Mouse (Mus musculus): ENCODE measurements at regions not wholly inside any gene's neighbourhood (a gene's known extent, or its start where the extent isn't known, plus 50 kb on each side); places are given as distances from the start of the nearest gene placed in this dataset.

GRCm38 (mm10) chr8:90574676-90575075 lies 226.5 kb upstream of the Tox3 start:
- no peaks in the 10 kb centered on the region for H3K9me3 ChIP-seq (ENCODE audit: control insufficient read depth, low read length)
- no peak overlapping the region for H3K9ac ChIP-seq (ENCODE audit: low read length)
- WGBS = 71% methylated on average over 3 of the region's 3 CpGs
- no peaks in the 10 kb centered on the region for H3K4me1 ChIP-seq (ENCODE audit: control insufficient read depth in 2 of 2, insufficient read depth in 2 of 2, low read length in 2 of 2)
- no peak for ATAC-seq (ENCODE audit: insufficient number of reproducible peaks, insufficient read depth, low FRiP score, low read depth)
- H3K4me3 ChIP-seq (ENCODE audit: control insufficient read depth in 1 of 2, insufficient read depth in 1 of 2, low read depth in 1 of 2, low read length in 2 of 2) = no peak overlapping the region
- H3K36me3 ChIP-seq (ENCODE audit: control insufficient read depth, insufficient read depth, low read length) = no peaks in the 10 kb centered on the region
- no peak overlapping the region for H3K27ac ChIP-seq (replicated peaks in 1 of 2; ENCODE audit: control insufficient read depth in 1 of 2, insufficient read depth in 1 of 2, low read depth in 2 of 2, low read length in 2 of 2)
- no peaks in the 10 kb centered on the region for H3K27me3 ChIP-seq (ENCODE audit: control insufficient read depth, insufficient read depth, low read length)
- H3K4me2 ChIP-seq (ENCODE audit: low read length) = no peak overlapping the region

- no peak overlapping the region for H3K27ac ChIP-seq (replicated peaks in 1 of 2; ENCODE audit: control insufficient read depth in 1 of 2, insufficient read depth in 1 of 2, low read depth in 2 of 2, low read length in 2 of 2)
- no peak overlapping the region for H3K4me2 ChIP-seq (ENCODE audit: low read length)
- H3K4me3 ChIP-seq (ENCODE audit: control insufficient read depth in 1 of 2, insufficient read depth in 1 of 2, low read depth in 1 of 2, low read length in 2 of 2) = no peak overlapping the region
- H3K9me3 ChIP-seq (ENCODE audit: control insufficient read depth, low read length) = no peaks in the 10 kb centered on the region
- H3K27me3 ChIP-seq (ENCODE audit: control insufficient read depth, insufficient read depth, low read length) = no peaks in the 10 kb centered on the region
- no peak for ATAC-seq (ENCODE audit: insufficient number of reproducible peaks, insufficient read depth, low FRiP score, low read depth)
- H3K4me1 ChIP-seq (ENCODE audit: control insufficient read depth in 2 of 2, insufficient read depth in 2 of 2, low read length in 2 of 2) = no peaks in the 10 kb centered on the region
- WGBS = 88% methylated on average over 7 of the region's 7 CpGs
- H3K9ac ChIP-seq (ENCODE audit: low read length) = no peak overlapping the region
- no peaks in the 10 kb centered on the region for H3K36me3 ChIP-seq (ENCODE audit: control insufficient read depth, insufficient read depth, low read length)
Measured at GRCm38 (mm10) chr8:90556079-90556427, 207.9 kb upstream of the Tox3 start.

- Histone ChIP-seq H3K27me3 (ENCODE audit: control insufficient read depth, insufficient read depth, low read length) (no peaks in the 10 kb centered on the region), H3K4me1 (ENCODE audit: control insufficient read depth in 2 of 2, insufficient read depth in 2 of 2, low read length in 2 of 2) (no peaks in the 10 kb centered on the region), H3K4me3 (ENCODE audit: control insufficient read depth in 1 of 2, insufficient read depth in 1 of 2, low read depth in 1 of 2, low read length in 2 of 2) (no peak overlapping the region), H3K9ac (ENCODE audit: low read length) (no peak overlapping the region), H3K9me3 (ENCODE audit: control insufficient read depth, low read length) (no peaks in the 10 kb centered on the region), H3K4me2 (ENCODE audit: low read length) (no peak overlapping the region), H3K27ac (replicated peaks in 1 of 2; ENCODE audit: control insufficient read depth in 1 of 2, insufficient read depth in 1 of 2, low read depth in 2 of 2, low read length in 2 of 2) (no peak overlapping the region), H3K36me3 (ENCODE audit: control insufficient read depth, insufficient read depth, low read length) (no peaks in the 10 kb centered on the region)
- 72% methylated on average over 14 of the region's 14 CpGs for WGBS
- ATAC-seq (ENCODE audit: insufficient number of reproducible peaks, insufficient read depth, low FRiP score, low read depth) = no peak
Measured at GRCm38 (mm10) chr8:90555415-90556078, 207.4 kb upstream of the Tox3 start.

GRCm38 (mm10) chr8:90547276-90547675 lies 199.1 kb upstream of the Tox3 start:
- ATAC-seq (ENCODE audit: insufficient number of reproducible peaks, insufficient read depth, low FRiP score, low read depth) = no peak
- 77% methylated on average over 3 of the region's 3 CpGs for WGBS
- H3K27me3 ChIP-seq (ENCODE audit: control insufficient read depth, insufficient read depth, low read length) = no peaks in the 10 kb centered on the region

GRCm38 (mm10) chr8:90542619-90543018 lies 194.5 kb upstream of the Tox3 start:
- Histone ChIP-seq H3K4me1 (ENCODE audit: control insufficient read depth in 2 of 2, insufficient read depth in 2 of 2, low read length in 2 of 2) (no peaks in the 10 kb centered on the region), H3K9me3 (ENCODE audit: control insufficient read depth, low read length) (no peaks in the 10 kb centered on the region), H3K27me3 (ENCODE audit: control insufficient read depth, insufficient read depth, low read length) (no peaks in the 10 kb centered on the region), H3K4me2 (ENCODE audit: low read length) (no peak overlapping the region), H3K9ac (ENCODE audit: low read length) (no peak overlapping the region), H3K4me3 (ENCODE audit: control insufficient read depth in 1 of 2, insufficient read depth in 1 of 2, low read depth in 1 of 2, low read length in 2 of 2) (no peak overlapping the region), H3K36me3 (ENCODE audit: control insufficient read depth, insufficient read depth, low read length) (no peaks in the 10 kb centered on the region), H3K27ac (replicated peaks in 1 of 2; ENCODE audit: control insufficient read depth in 1 of 2, insufficient read depth in 1 of 2, low read depth in 2 of 2, low read length in 2 of 2) (no peak overlapping the region)
- WGBS = 83% methylated on average over 8 of the region's 8 CpGs
- ATAC-seq (ENCODE audit: insufficient number of reproducible peaks, insufficient read depth, low FRiP score, low read depth) = no peak

More at GRCm38 (mm10) chr8:90547276-90547675, 199.1 kb upstream of the Tox3 start:
- no peaks in the 10 kb centered on the region for H3K36me3 ChIP-seq (ENCODE audit: control insufficient read depth, insufficient read depth, low read length)
- no peak overlapping the region for H3K27ac ChIP-seq (replicated peaks in 1 of 2; ENCODE audit: control insufficient read depth in 1 of 2, insufficient read depth in 1 of 2, low read depth in 2 of 2, low read length in 2 of 2)
- no peaks in the 10 kb centered on the region for H3K9me3 ChIP-seq (ENCODE audit: control insufficient read depth, low read length)
- no peaks in the 10 kb centered on the region for H3K4me1 ChIP-seq (ENCODE audit: control insufficient read depth in 2 of 2, insufficient read depth in 2 of 2, low read length in 2 of 2)
- no peak overlapping the region for H3K9ac ChIP-seq (ENCODE audit: low read length)
- H3K4me3 ChIP-seq (ENCODE audit: control insufficient read depth in 1 of 2, insufficient read depth in 1 of 2, low read depth in 1 of 2, low read length in 2 of 2) = no peak overlapping the region
- no peak overlapping the region for H3K4me2 ChIP-seq (ENCODE audit: low read length)

DNA sequence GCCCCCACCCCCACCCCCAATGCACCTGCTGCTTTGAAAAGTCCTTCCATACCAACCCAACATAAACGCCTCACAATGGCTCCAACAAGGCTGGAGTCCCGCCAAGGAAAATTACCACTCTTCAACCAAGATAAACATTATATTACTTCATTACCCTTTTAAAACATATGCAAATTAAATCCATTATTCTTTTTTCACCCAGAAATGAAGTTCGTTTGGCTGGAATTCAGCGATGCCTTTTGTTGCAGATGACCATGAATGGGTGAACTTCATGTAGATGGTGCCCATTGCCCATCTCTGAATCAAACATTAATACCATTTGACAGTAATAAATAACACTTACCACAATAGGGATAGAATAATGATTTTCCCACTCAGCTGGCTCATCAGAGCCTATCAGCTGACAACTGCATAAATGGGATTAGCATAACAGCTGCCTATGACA lies 188.1 kb upstream of the Tox3 start:
- no peak for ATAC-seq (ENCODE audit: insufficient number of reproducible peaks, insufficient read depth, low FRiP score, low read depth)
- Histone ChIP-seq H3K27me3 (ENCODE audit: control insufficient read depth, insufficient read depth, low read length) (no peaks in the 10 kb centered on the region), H3K4me1 (ENCODE audit: control insufficient read depth in 2 of 2, insufficient read depth in 2 of 2, low read length in 2 of 2) (no peaks in the 10 kb centered on the region), H3K9ac (ENCODE audit: low read length) (no peak overlapping the region), H3K36me3 (ENCODE audit: control insufficient read depth, insufficient read depth, low read length) (no peaks in the 10 kb centered on the region), H3K9me3 (ENCODE audit: control insufficient read depth, low read length) (no peaks in the 10 kb centered on the region), H3K4me2 (ENCODE audit: low read length) (no peak overlapping the region), H3K4me3 (ENCODE audit: control insufficient read depth in 1 of 2, insufficient read depth in 1 of 2, low read depth in 1 of 2, low read length in 2 of 2) (no peak overlapping the region), H3K27ac (replicated peaks in 1 of 2; ENCODE audit: control insufficient read depth in 1 of 2, insufficient read depth in 1 of 2, low read depth in 2 of 2, low read length in 2 of 2) (no peak overlapping the region)
- WGBS = 86% methylated on average over 4 of the region's 4 CpGs

DNA sequence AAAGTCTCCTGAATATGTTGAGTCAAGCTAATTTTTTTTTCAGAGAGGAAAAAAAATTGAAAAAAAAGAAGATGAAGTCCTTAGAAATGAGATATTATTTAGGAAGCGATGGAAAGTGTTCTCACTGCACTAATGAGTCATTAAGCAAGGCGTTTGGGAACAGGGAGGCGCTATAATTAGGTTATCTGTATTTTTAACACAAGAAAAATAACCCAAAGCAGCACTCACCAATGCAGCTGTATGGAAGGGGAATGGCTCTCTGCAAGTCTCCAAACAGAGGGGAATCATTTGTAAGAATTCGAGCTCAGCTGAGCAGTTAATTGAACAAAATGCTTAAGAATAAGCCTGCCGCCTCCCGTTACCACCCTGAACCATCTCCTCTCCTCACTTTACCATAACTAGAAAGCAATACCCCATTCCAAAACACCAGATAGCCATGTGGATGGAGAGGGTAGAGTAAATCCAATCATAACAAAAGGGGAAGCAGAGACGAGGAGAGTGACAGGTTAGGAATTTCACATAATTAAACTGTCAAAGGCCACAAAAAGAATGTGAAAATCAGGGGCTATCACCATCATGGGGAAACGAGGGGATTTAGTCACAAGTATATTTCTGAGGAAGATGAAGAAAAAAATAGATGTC lies 187.5 kb upstream of the Tox3 start:
- Histone ChIP-seq H3K9ac (ENCODE audit: low read length) (no peak overlapping the region), H3K4me3 (ENCODE audit: control insufficient read depth in 1 of 2, insufficient read depth in 1 of 2, low read depth in 1 of 2, low read length in 2 of 2) (no peak overlapping the region), H3K27ac (replicated peaks in 1 of 2; ENCODE audit: control insufficient read depth in 1 of 2, insufficient read depth in 1 of 2, low read depth in 2 of 2, low read length in 2 of 2) (no peak overlapping the region), H3K36me3 (ENCODE audit: control insufficient read depth, insufficient read depth, low read length) (no peaks in the 10 kb centered on the region), H3K4me1 (ENCODE audit: control insufficient read depth in 2 of 2, insufficient read depth in 2 of 2, low read length in 2 of 2) (no peaks in the 10 kb centered on the region), H3K27me3 (ENCODE audit: control insufficient read depth, insufficient read depth, low read length) (no peaks in the 10 kb centered on the region), H3K9me3 (ENCODE audit: control insufficient read depth, low read length) (no peaks in the 10 kb centered on the region), H3K4me2 (ENCODE audit: low read length) (no peak overlapping the region)
- 66% methylated on average over 8 of the region's 8 CpGs for WGBS
- no peak for ATAC-seq (ENCODE audit: insufficient number of reproducible peaks, insufficient read depth, low FRiP score, low read depth)

GRCm38 (mm10) chr8:90521393-90521792 lies 173.2 kb upstream of the Tox3 start:
- no peaks in the 10 kb centered on the region for H3K36me3 ChIP-seq (ENCODE audit: control insufficient read depth, insufficient read depth, low read length)
- 55% methylated on average over 8 of the region's 8 CpGs for WGBS

More at GRCm38 (mm10) chr8:90521393-90521792, 173.2 kb upstream of the Tox3 start:
- Histone ChIP-seq H3K9ac (ENCODE audit: low read length) (no peak overlapping the region), H3K4me2 (ENCODE audit: low read length) (no peak overlapping the region), H3K9me3 (ENCODE audit: control insufficient read depth, low read length) (peaks cover 7% of the 10 kb centered on the region; the same call in 1 of the 2 replicates), H3K27ac (replicated peaks in 1 of 2; ENCODE audit: control insufficient read depth in 1 of 2, insufficient read depth in 1 of 2, low read depth in 2 of 2, low read length in 2 of 2) (no peak overlapping the region), H3K4me1 (ENCODE audit: control insufficient read depth in 2 of 2, insufficient read depth in 2 of 2, low read length in 2 of 2) (no peaks in the 10 kb centered on the region), H3K4me3 (ENCODE audit: control insufficient read depth in 1 of 2, insufficient read depth in 1 of 2, low read depth in 1 of 2, low read length in 2 of 2) (no peak overlapping the region), H3K27me3 (ENCODE audit: control insufficient read depth, insufficient read depth, low read length) (no peaks in the 10 kb centered on the region)
- ATAC-seq (ENCODE audit: insufficient number of reproducible peaks, insufficient read depth, low FRiP score, low read depth) = no peak
